In genomic region chr11:75455041-75455736, GRCm38 (mm10) we compare ENCODE assay signal across 8 mouse cellular contexts. TPM values are rescaled to one million over a fixed set of nuclear protein-coding genes. Genes with fewer than 3 reads are reported as not detected.
DNase-seq lines count a peak whose midpoint lies in the region; ATAC-seq and TF ChIP-seq lines count a peak whose summit lies in the region.

No protein-coding gene starts in this region.

- peak; percentile 29 for DNase-seq in adrenal gland, postnatal 10 days
- DNase-seq in adrenal gland, postnatal 25 days: no peak
- no peak for DNase-seq in ES-E14 (ENCODE audit: low read depth, low spot score)
- no peak for DNase-seq in heart, postnatal 0 days (ENCODE audit: low spot score)
- DNase-seq in splenic B cell, adult 2 months (ENCODE audit: low read depth, low spot score): peak; percentile 84
- DNase-seq in urinary bladder, postnatal 25 days (ENCODE audit: low spot score): no peak
- DNase-seq in layer of hippocampus, postnatal 25 days (ENCODE audit: extremely low spot score in 1 of 2, low spot score in 1 of 2): no peak

- peaks cover 4% of the 10 kb centered on the region; the same call in 1 of the 2 replicates for H3K36me3 ChIP-seq in ES-E14 (ENCODE audit: control insufficient read depth, insufficient read depth, low read length, poor library complexity, severe bottlenecking)
- peaks cover 19% of the 10 kb centered on the region; the same call in 1 of the 2 replicates for H3K36me3 ChIP-seq in heart, postnatal 0 days (replicated peaks; ENCODE audit: control insufficient read depth, insufficient read depth, low read length)
- peaks cover 21% of the 10 kb centered on the region for H3K36me3 ChIP-seq in liver, embryonic 15.5 days (replicated peaks)
- peaks cover 3% of the 10 kb centered on the region for H3K36me3 ChIP-seq in splenic B cell, adult 2 months (ENCODE audit: control insufficient read depth, insufficient read depth, low read length, poor library complexity, severe bottlenecking)

- 64% methylated on average over 10 of the region's 10 CpGs for WGBS in heart, postnatal 0 days
- 70% methylated on average over 10 of the region's 10 CpGs for WGBS in liver, embryonic 15.5 days (ENCODE audit: insufficient replicate concordance)

- TF ChIP-seq CTCF in heart, postnatal 0 days (IDR thresholded peaks at IDR 0.05; ENCODE audit: low read depth): no peak

- TF ChIP-seq EP300 in heart, postnatal 0 days (IDR thresholded peaks at IDR 0.05; ENCODE audit: low read depth): no peak

- in situ Hi-C loops in ES-E14 (cut with MboI; ENCODE audit: low sequenced_read_pairs in 2 of 2, unreplicated experiment in 2 of 2): no loop called here

- peak overlapping the region; percentile 93 for H3K4me2 ChIP-seq in heart, postnatal 0 days (ENCODE audit: low read depth, low read length)
- peak overlapping the region; percentile 98 for H3K4me2 ChIP-seq in liver, embryonic 15.5 days

- peak overlapping the region; percentile 29; the same call in 1 of the 2 replicates for H3K9ac ChIP-seq in ES-E14 (ENCODE audit: insufficient read depth, low read depth, low read length, poor library complexity, severe bottlenecking)
- H3K9ac ChIP-seq in heart, postnatal 0 days (replicated peaks; ENCODE audit: low read depth, low read length): no peak overlapping the region; the same call in 1 of the 2 replicates
- peak overlapping the region; percentile 80; the same call in 1 of the 2 replicates for H3K9ac ChIP-seq in liver, embryonic 15.5 days

- 0 out of 4 replicates have a peak overlapping the region, but pooled peaks of 1 of the 2 experiments have one; percentile 4 for H3K4me3 ChIP-seq in ES-E14 (ENCODE audit: insufficient read depth in 1 of 2, low read depth in 1 of 2, low read length in 2 of 2, poor library complexity in 1 of 2, severe bottlenecking in 1 of 2)
- H3K4me3 ChIP-seq in heart, postnatal 0 days (ENCODE audit: low read depth, low read length): peak overlapping the region; percentile 60
- peak overlapping the region; percentile 72 for H3K4me3 ChIP-seq in liver, embryonic 15.5 days (replicated peaks)

- no peaks in the 10 kb centered on the region for H3K9me3 ChIP-seq in ES-E14 (ENCODE audit: control insufficient read depth, insufficient read depth, low read depth, low read length)
- no peaks in the 10 kb centered on the region for H3K9me3 ChIP-seq in heart, postnatal 0 days (replicated peaks; ENCODE audit: control insufficient read depth, low read length)
- H3K9me3 ChIP-seq in liver, embryonic 15.5 days (replicated peaks): no peaks in the 10 kb centered on the region

- H3K4me1 ChIP-seq in ES-E14 (ENCODE audit: control insufficient read depth in 2 of 2, insufficient read depth in 2 of 2, low read length in 2 of 2, poor library complexity in 1 of 2): peaks cover 0 to 7% of the 10 kb centered on the region in 2 experiments; a peak in 2 of 4 replicates
- H3K4me1 ChIP-seq in heart, postnatal 0 days (ENCODE audit: control insufficient read depth, insufficient read depth): peaks cover 27% of the 10 kb centered on the region
- H3K4me1 ChIP-seq in liver, embryonic 15.5 days (replicated peaks): peaks cover 96% of the 10 kb centered on the region

- no peak for ATAC-seq in heart, postnatal 0 days (ENCODE audit: insufficient read depth, low read depth)
- no peak for ATAC-seq in liver, embryonic 15.5 days (ENCODE audit: insufficient read depth)

- no peaks in the 10 kb centered on the region for H3K27me3 ChIP-seq in heart, postnatal 0 days (ENCODE audit: control insufficient read depth, insufficient read depth, low read length)
- H3K27me3 ChIP-seq in liver, embryonic 15.5 days: no peaks in the 10 kb centered on the region
- no peaks in the 10 kb centered on the region for H3K27me3 ChIP-seq in splenic B cell, adult 2 months (ENCODE audit: control insufficient read depth, insufficient read depth, low read length, poor library complexity, severe bottlenecking)

- H3K27ac ChIP-seq in ES-E14 (ENCODE audit: insufficient read depth, low read depth, low read length, poor library complexity, severe bottlenecking): no peak overlapping the region
- peak overlapping the region; percentile 57 for H3K27ac ChIP-seq in heart, postnatal 0 days (ENCODE audit: low read depth)
- peak overlapping the region; percentile 79 for H3K27ac ChIP-seq in liver, embryonic 15.5 days (replicated peaks)

TF ChIP-seq in ES-E14, 5 proteins besides CTCF, POLR2A, EP300 and RAD21:
- TF ChIP-seq MAFK (IDR thresholded peaks at IDR 0.05; ENCODE audit: insufficient read depth, low read depth, low read length): no peak

RNA-seq across cellular contexts. Expression of gene Wdr81, which starts 0.7 kb away (rescaled TPM):
- 10 to 100 TPM; 13.0 to 15.2 TPM for total RNA-seq in adrenal gland, postnatal 10 days (2021)
- 21.9 and 23.5 TPM in 2 replicates for total RNA-seq in adrenal gland, postnatal 25 days (2021)
- 8.5 and 11.8 TPM in 2 replicates for total RNA-seq in ES-E14 (2012; rRNA removed)
- 11.8 and 12.0 TPM in 2 replicates for total RNA-seq in heart, postnatal 0 days (2014; rRNA removed; ENCODE audit: low replicate concordance)
- polyA plus RNA-seq in heart, postnatal 0 days (2015; fragmentation: Nextera tagmentation; extraction: Ambion mirVana): 2.0 and 2.2 TPM in 2 replicates
- polyA plus RNA-seq in liver, embryonic 15.5 days (2015; fragmentation: Nextera tagmentation; extraction: Ambion mirVana): 21.0 and 26.2 TPM in 2 replicates
- 10 to 100 TPM; 21.9 to 22.7 TPM for total RNA-seq in layer of hippocampus, postnatal 25 days (2021)

RNA-seq across cellular contexts. Expression of gene Tlcd2, which starts 6.3 kb away (rescaled TPM):
- total RNA-seq in adrenal gland, postnatal 10 days (2021): 10 to 100 TPM; 20.9 to 24.6 TPM
- total RNA-seq in adrenal gland, postnatal 25 days (2021): 16.2 and 16.8 TPM in 2 replicates
- 5.9 and 6.6 TPM in 2 replicates for total RNA-seq in ES-E14 (2012; rRNA removed)
- total RNA-seq in heart, postnatal 0 days (2014; rRNA removed; ENCODE audit: low replicate concordance): 9.2 and 25.3 TPM in 2 replicates
- polyA plus RNA-seq in heart, postnatal 0 days (2015; fragmentation: Nextera tagmentation; extraction: Ambion mirVana): 14.2 and 16.9 TPM in 2 replicates
- 18.8 and 19.9 TPM in 2 replicates for polyA plus RNA-seq in liver, embryonic 15.5 days (2015; fragmentation: Nextera tagmentation; extraction: Ambion mirVana)
- total RNA-seq in layer of hippocampus, postnatal 25 days (2021): under 1 TPM; 0.59 to 0.87 TPM

RNA-seq across cellular contexts. Expression of gene Serpinf2, which starts 15.8 kb away (rescaled TPM):
- total RNA-seq in adrenal gland, postnatal 10 days (2021): 100 to 1,000 TPM; 112 to 253 TPM
- total RNA-seq in adrenal gland, postnatal 25 days (2021): 7.7 TPM in 1 of 2 replicates, not detected in the other
- total RNA-seq in ES-E14 (2012; rRNA removed): 0.27 TPM in 1 of 2 replicates, not detected in the other
- total RNA-seq in heart, postnatal 0 days (2014; rRNA removed; ENCODE audit: low replicate concordance): 1.2 and 2.4 TPM in 2 replicates
- not detected in 2 replicates for polyA plus RNA-seq in heart, postnatal 0 days (2015; fragmentation: Nextera tagmentation; extraction: Ambion mirVana)
- polyA plus RNA-seq in liver, embryonic 15.5 days (2015; fragmentation: Nextera tagmentation; extraction: Ambion mirVana): 631 and 714 TPM in 2 replicates
- total RNA-seq in layer of hippocampus, postnatal 25 days (2021): under 1 TPM; 0.39 to 0.59 TPM

RNA-seq across cellular contexts. Expression of gene Prpf8, which starts 31.4 kb away (rescaled TPM):
- 100 to 1,000 TPM; 112 to 130 TPM for total RNA-seq in adrenal gland, postnatal 10 days (2021)
- total RNA-seq in adrenal gland, postnatal 25 days (2021): 147 and 166 TPM in 2 replicates
- 256 and 338 TPM in 2 replicates for total RNA-seq in ES-E14 (2012; rRNA removed)
- 73.8 and 79.8 TPM in 2 replicates for total RNA-seq in heart, postnatal 0 days (2014; rRNA removed; ENCODE audit: low replicate concordance)
- polyA plus RNA-seq in heart, postnatal 0 days (2015; fragmentation: Nextera tagmentation; extraction: Ambion mirVana): 15.2 and 17.0 TPM in 2 replicates
- 25.8 and 28.0 TPM in 2 replicates for polyA plus RNA-seq in liver, embryonic 15.5 days (2015; fragmentation: Nextera tagmentation; extraction: Ambion mirVana)
- 100 to 1,000 TPM; 125 to 129 TPM for total RNA-seq in layer of hippocampus, postnatal 25 days (2021)

RNA-seq across cellular contexts. Expression of gene Serpinf1, which starts 32.7 kb away (rescaled TPM):
- 100 to 1,000 TPM; 121 to 219 TPM for total RNA-seq in adrenal gland, postnatal 10 days (2021)
- total RNA-seq in adrenal gland, postnatal 25 days (2021): 12.4 and 23.9 TPM in 2 replicates
- 20.3 and 24.7 TPM in 2 replicates for total RNA-seq in ES-E14 (2012; rRNA removed)
- total RNA-seq in heart, postnatal 0 days (2014; rRNA removed; ENCODE audit: low replicate concordance): 27.3 and 112 TPM in 2 replicates
- polyA plus RNA-seq in heart, postnatal 0 days (2015; fragmentation: Nextera tagmentation; extraction: Ambion mirVana): 20.4 and 24.4 TPM in 2 replicates
- 265 and 279 TPM in 2 replicates for polyA plus RNA-seq in liver, embryonic 15.5 days (2015; fragmentation: Nextera tagmentation; extraction: Ambion mirVana)
- total RNA-seq in layer of hippocampus, postnatal 25 days (2021): 10 to 100 TPM; 16.0 to 16.8 TPM

Comparison
In these comparisons a context has a peak if more than half of its experiments do, and no peak if none do; other contexts are left out.
1. DNase-seq: peak in adrenal gland, postnatal 10 days (single experiment) and splenic B cell, adult 2 months (single experiment); none in adrenal gland, postnatal 25 days (single experiment), ES-E14 (single experiment), heart, postnatal 0 days (single experiment), urinary bladder, postnatal 25 days (single experiment) and layer of hippocampus, postnatal 25 days (0 of 2).
2. RNA of gene Serpinf2, which starts 15.8 kb away (total RNA-seq): 112 to 253 TPM in adrenal gland, postnatal 10 days; 1.2 to 2.4 TPM in heart, postnatal 0 days, 0.39 to 0.59 TPM in layer of hippocampus, postnatal 25 days, 0.27 TPM in ES-E14 and 7.7 TPM in adrenal gland, postnatal 25 days; every median in the first group is over 10 times any median in the second.